Mouse (Mus musculus) heart, embryonic 15.5 days (tissue): Measurements from ENCODE around the gene Cep135. TPM values are rescaled to one million over a fixed set of nuclear protein-coding genes. Genes with fewer than 3 reads are reported as not detected.

Source experiments
- ATAC-seq: fragments of 200-750 bp; cut with Nextera tagmentation; replicated peaks from 2 replicates; pipeline ENCODE4 v1.8.0; 2017; ENCODE audit warnings: low read depth, moderate TSS enrichment; ENCODE audit not compliant: insufficient number of reproducible peaks, insufficient read depth, low FRiP score
- H3K27ac ChIP-seq: fragments of 300-500 bp; sonication (generic); 2 replicates; pipeline ENCODE4 v1.5.1; 2015; ENCODE audit warnings: mild to moderate bottlenecking, inconsistent platforms
- H3K27me3 ChIP-seq: fragments of 300-500 bp; sonication (generic); 2 replicates; pipeline ENCODE4 v1.6.1; 2015; ENCODE audit warnings: inconsistent platforms
- H3K36me3 ChIP-seq: fragments of 300-500 bp; sonication (generic); 2 replicates; pipeline ENCODE4 v1.6.1; 2015; ENCODE audit warnings: mild to moderate bottlenecking, inconsistent platforms
- H3K4me1 ChIP-seq: fragments of 300-500 bp; sonication (generic); replicated peaks from 2 replicates; pipeline ENCODE4 v1.6.1; 2015; ENCODE audit warnings: inconsistent platforms
- H3K4me2 ChIP-seq: fragments of 300-500 bp; sonication (generic); 2 replicates; pipeline ENCODE4 v1.6.1; 2015; ENCODE audit warnings: inconsistent platforms, mild to moderate bottlenecking, moderate library complexity
- H3K4me3 ChIP-seq: fragments of 300-500 bp; sonication (generic); 2 replicates; pipeline ENCODE4 v1.5.1; 2015; ENCODE audit warnings: mild to moderate bottlenecking, inconsistent platforms
- H3K9ac ChIP-seq: fragments of 300-500 bp; sonication (generic); 2 replicates; pipeline ENCODE4 v1.6.1; 2015; ENCODE audit warnings: mild to moderate bottlenecking, inconsistent platforms
- H3K9me3 ChIP-seq: fragments of 300-500 bp; sonication (generic); replicated peaks from 2 replicates; pipeline ENCODE4 v1.6.1; 2016; ENCODE audit warnings: inconsistent platforms
- WGBS: fragments of 180-500 bp; shearing (Covaris S2); methylation state at CpG from one replicate; pipeline ENCODE4 v1.1.7; 2015; ENCODE audit warnings: mixed read lengths; 5-methylcytosine and 5-hydroxymethylcytosine counted together
- polyA plus RNA-seq: library from polyadenylated mRNA; unstranded; fragments of >200 nt; fragmentation: Nextera tagmentation; extraction: Ambion mirVana; gene quantifications from 2 replicates; pipeline ENCODE4 v1.2.1, GENCODE M21; 2015

Cep135 gene
- 4.2 and 5.1 TPM in 2 replicates for polyA plus RNA-seq

- under 1% methylated on average over 92 of the region's 92 CpGs for WGBS
- Histone ChIP-seq H3K4me3 (peak within 1 kb of the TSS; percentile 82), H3K27ac (peak within 1 kb of the TSS; percentile 85), H3K27me3 (no peaks in the 10 kb centered on the region), H3K9ac (peak within 1 kb of the TSS; percentile 82), H3K9me3 (no peaks in the 10 kb centered on the region), H3K4me1 (peaks cover 7% of the 10 kb centered on the region), H3K36me3 (peaks cover 16% of the 10 kb centered on the region), H3K4me2 (peak within 1 kb of the TSS; percentile 71)
- peak; percentile 96 for ATAC-seq
These were observed at the start of gene Cep135 for GRCm38 (mm10) chr5:76588551-76589283. Gene Cep135, plus strand, starts transcription at chr5:76588698.

- no peak for ATAC-seq
- no peaks in the 10 kb centered on the region for H3K27me3 ChIP-seq
- 67% methylated on average over 8 of the region's 8 CpGs for WGBS
- H3K4me3 ChIP-seq, result no peak overlapping the region
- peaks cover 63% of the 10 kb centered on the region for H3K36me3 ChIP-seq
- H3K27ac ChIP-seq, result peak overlapping the region; percentile 34
- no peaks in the 10 kb centered on the region for H3K4me1 ChIP-seq
- H3K9me3 ChIP-seq, result no peaks in the 10 kb centered on the region
- no peak overlapping the region for H3K4me2 ChIP-seq
- H3K9ac ChIP-seq, result no peak overlapping the region
These were observed 48.3 kb upstream of the Cep135 start for GRCm38 (mm10) chr5:76540181-76540580.

GRCm38 (mm10) chr5:76540842-76541241 is 47.7 kb upstream of the Cep135 start:
- Histone ChIP-seq H3K4me1 (no peaks in the 10 kb centered on the region), H3K36me3 (peaks cover 63% of the 10 kb centered on the region), H3K9me3 (no peaks in the 10 kb centered on the region), H3K4me3 (no peak overlapping the region), H3K9ac (no peak overlapping the region), H3K27me3 (no peaks in the 10 kb centered on the region), H3K27ac (peak overlapping the region; percentile 34; the same call in 1 of the 2 replicates), H3K4me2 (no peak overlapping the region)
- no peak for ATAC-seq

- H3K9ac ChIP-seq, result no peak overlapping the region
- H3K27me3 ChIP-seq, result no peaks in the 10 kb centered on the region
- H3K9me3 ChIP-seq, result no peaks in the 10 kb centered on the region
- H3K27ac ChIP-seq, result no peak overlapping the region
- ATAC-seq, result no peak
- no peak overlapping the region for H3K4me3 ChIP-seq
- peaks cover 51% of the 10 kb centered on the region for H3K36me3 ChIP-seq
- H3K4me1 ChIP-seq, result no peaks in the 10 kb centered on the region
- H3K4me2 ChIP-seq, result no peak overlapping the region
- 84% methylated on average over 8 of the region's 8 CpGs for WGBS
These were observed 45.3 kb upstream of the Cep135 start for GRCm38 (mm10) chr5:76543200-76543599.

GRCm38 (mm10) chr5:76550426-76550825 is 38.1 kb upstream of the Cep135 start:
- Histone ChIP-seq H3K27me3 (no peaks in the 10 kb centered on the region), H3K4me1 (no peaks in the 10 kb centered on the region), H3K4me3 (no peak overlapping the region), H3K9me3 (no peaks in the 10 kb centered on the region), H3K27ac (no peak overlapping the region), H3K36me3 (peaks cover 21% of the 10 kb centered on the region), H3K9ac (no peak overlapping the region), H3K4me2 (no peak overlapping the region)
- ATAC-seq, result no peak
- WGBS, result 62% methylated on average over 8 of the region's 8 CpGs

- 39% methylated on average over 3 of the region's 3 CpGs for WGBS
- H3K4me2 ChIP-seq, result no peak overlapping the region
- H3K9ac ChIP-seq, result no peak overlapping the region
- no peak overlapping the region for H3K27ac ChIP-seq
- H3K36me3 ChIP-seq, result peaks cover 62% of the 10 kb centered on the region
- no peak for ATAC-seq
- no peaks in the 10 kb centered on the region for H3K27me3 ChIP-seq
- H3K4me3 ChIP-seq, result no peak overlapping the region
- no peaks in the 10 kb centered on the region for H3K9me3 ChIP-seq
- H3K4me1 ChIP-seq, result no peaks in the 10 kb centered on the region
These were observed 23.2 kb upstream of the Cep135 start for GRCm38 (mm10) chr5:76565321-76565720.

GRCm38 (mm10) chr5:76574251-76574650 is 14.2 kb upstream of the Cep135 start:
- H3K9ac ChIP-seq, result no peak overlapping the region
- ATAC-seq, result no peak
- H3K9me3 ChIP-seq, result no peaks in the 10 kb centered on the region
- no peak overlapping the region for H3K27ac ChIP-seq
- no peak overlapping the region for H3K4me3 ChIP-seq
- no peaks in the 10 kb centered on the region for H3K27me3 ChIP-seq
- H3K4me1 ChIP-seq, result no peaks in the 10 kb centered on the region
- no peak overlapping the region for H3K4me2 ChIP-seq
- 69% methylated on average over 7 of the region's 7 CpGs for WGBS
- peaks cover 17% of the 10 kb centered on the region for H3K36me3 ChIP-seq

- Histone ChIP-seq H3K36me3 (no peaks in the 10 kb centered on the region), H3K27me3 (no peaks in the 10 kb centered on the region), H3K4me3 (no peak overlapping the region), H3K4me1 (no peaks in the 10 kb centered on the region), H3K4me2 (no peak overlapping the region), H3K9ac (no peak overlapping the region), H3K9me3 (no peaks in the 10 kb centered on the region), H3K27ac (no peak overlapping the region)
- WGBS, result 69% methylated on average over 3 of the region's 3 CpGs
- ATAC-seq, result no peak
These were observed 11.5 kb upstream of the Cep135 start for GRCm38 (mm10) chr5:76577026-76577425.

- H3K36me3 ChIP-seq, result no peaks in the 10 kb centered on the region
- ATAC-seq, result no peak
- 86% methylated on average over 2 of the region's 2 CpGs for WGBS
These were observed 3.1 kb upstream of the Cep135 start for GRCm38 (mm10) chr5:76585378-76585777.

GRCm38 (mm10) chr5:76589311-76589710 is 813 bp downstream of the Cep135 start:
- Histone ChIP-seq H3K9ac (peak overlapping the region; percentile 82), H3K36me3 (peaks cover 20% of the 10 kb centered on the region), H3K27me3 (no peaks in the 10 kb centered on the region), H3K4me1 (peaks cover 7% of the 10 kb centered on the region), H3K4me2 (peak overlapping the region; percentile 71), H3K9me3 (no peaks in the 10 kb centered on the region), H3K4me3 (peak overlapping the region; percentile 82), H3K27ac (peak overlapping the region; percentile 85)
- 7% methylated on average over 7 of the region's 7 CpGs for WGBS
- ATAC-seq, result no peak

More at GRCm38 (mm10) chr5:76585378-76585777, 3.1 kb upstream of the Cep135 start:
- Histone ChIP-seq H3K9me3 (no peaks in the 10 kb centered on the region), H3K4me2 (no peak overlapping the region), H3K27ac (no peak overlapping the region), H3K9ac (no peak overlapping the region), H3K4me1 (peaks cover 7% of the 10 kb centered on the region), H3K4me3 (no peak overlapping the region), H3K27me3 (no peaks in the 10 kb centered on the region)

GRCm38 (mm10) chr5:76590009-76590408 is 1.5 kb downstream of the Cep135 start:
- H3K9ac ChIP-seq, result no peak overlapping the region
- H3K4me2 ChIP-seq, result peak overlapping the region; percentile 71; the same call in 1 of the 2 replicates
- no peak overlapping the region for H3K4me3 ChIP-seq
- no peak for ATAC-seq
- H3K36me3 ChIP-seq, result peaks cover 27% of the 10 kb centered on the region
- no peaks in the 10 kb centered on the region for H3K9me3 ChIP-seq
- peaks cover 7% of the 10 kb centered on the region for H3K4me1 ChIP-seq
- WGBS, result 89% methylated on average over 2 of the region's 2 CpGs
- no peak overlapping the region for H3K27ac ChIP-seq
- no peaks in the 10 kb centered on the region for H3K27me3 ChIP-seq

GRCm38 (mm10) chr5:76591885-76592284 is 3.4 kb downstream of the Cep135 start:
- no peak overlapping the region for H3K9ac ChIP-seq
- H3K4me1 ChIP-seq, result peaks cover 7% of the 10 kb centered on the region
- ATAC-seq, result no peak
- WGBS, result 49% methylated on average over 9 of the region's 9 CpGs
- H3K9me3 ChIP-seq, result no peaks in the 10 kb centered on the region
- peaks cover 44% of the 10 kb centered on the region for H3K36me3 ChIP-seq
- H3K4me2 ChIP-seq, result no peak overlapping the region
- no peak overlapping the region for H3K4me3 ChIP-seq
- no peak overlapping the region for H3K27ac ChIP-seq
- H3K27me3 ChIP-seq, result no peaks in the 10 kb centered on the region
